Mouse (Mus musculus) fibroblast of lung, adult 2 months (primary cell): Measurements from ENCODE around the gene Sars2.

Experiments used
- DNase-seq: peaks from one replicate; pipeline ENCODE4 v3.0.0-alpha.2; 2011; ENCODE audit warnings: low read depth

The Sars2 gene

GRCm38 (mm10) chr7:28727649-28728340, 14.0 kb upstream of the Sars2 start:
- no peak for DNase-seq

- DNase-seq, result no peak
Observed at GRCm38 (mm10) chr7:28732341-28733142, 9.2 kb upstream of the Sars2 start.

- no peak for DNase-seq
Observed at GRCm38 (mm10) chr7:28733211-28733610, 8.6 kb upstream of the Sars2 start.

- no peak for DNase-seq
Observed at GRCm38 (mm10) chr7:28735701-28736100, 6.1 kb upstream of the Sars2 start.

- no peak for DNase-seq
Observed at GRCm38 (mm10) chr7:28739829-28740228, 2.0 kb upstream of the Sars2 start.

- DNase-seq, result no peak
Observed at GRCm38 (mm10) chr7:28740949-28741348, 843 bp upstream of the Sars2 start.

GRCm38 (mm10) chr7:28741368-28741708, 454 bp upstream of the Sars2 start:
- DNase-seq, result no peak

- no peak for DNase-seq
Observed at GRCm38 (mm10) chr7:28749935-28750334, 8.1 kb downstream of the Sars2 start.

GRCm38 (mm10) chr7:28756079-28756478, 14.3 kb downstream of the Sars2 start, which contains the start of gene Ccer2:
Ccer2 (plus strand) TSS chr7:28756174.
- DNase-seq, result no peak

- no peak for DNase-seq
Observed at GRCm38 (mm10) chr7:28758623-28759022, 16.8 kb downstream of the Sars2 start.

- DNase-seq, result no peak
Observed at GRCm38 (mm10) chr7:28761907-28762306, 20.1 kb downstream of the Sars2 start.

GRCm38 (mm10) chr7:28765211-28765610, 23.4 kb downstream of the Sars2 start:
- DNase-seq, result no peak

- peak; percentile 98 for DNase-seq
Observed at GRCm38 (mm10) chr7:28766173-28766879, 24.5 kb downstream of the Sars2 start, which contains the start of gene Sirt2. Sirt2 (plus strand) TSS chr7:28766735.

- DNase-seq, result no peak
Observed at GRCm38 (mm10) chr7:28766910-28767309, 25.1 kb downstream of the Sars2 start.

GRCm38 (mm10) chr7:28767462-28767965, 25.7 kb downstream of the Sars2 start, which contains the start of gene Nfkbib:
Nfkbib (minus strand) TSS chr7:28767512.
- no peak for DNase-seq

GRCm38 (mm10) chr7:28769414-28769958, 27.7 kb downstream of the Sars2 start:
- DNase-seq, result no peak

GRCm38 (mm10) chr7:28770309-28770708, 28.5 kb downstream of the Sars2 start:
- DNase-seq, result no peak

- no peak for DNase-seq
Observed at GRCm38 (mm10) chr7:28771867-28772266, 30.1 kb downstream of the Sars2 start.

GRCm38 (mm10) chr7:28773163-28773562, 31.4 kb downstream of the Sars2 start:
- DNase-seq, result no peak

- no peak for DNase-seq
Observed at GRCm38 (mm10) chr7:28774164-28774563, 32.4 kb downstream of the Sars2 start.

GRCm38 (mm10) chr7:28775129-28775528, 33.3 kb downstream of the Sars2 start:
- no peak for DNase-seq

GRCm38 (mm10) chr7:28778825-28779224, 37.0 kb downstream of the Sars2 start:
- no peak for DNase-seq
